Mouse (Mus musculus) common myeloid progenitor, adult 5-6 weeks (primary cell): Measurements from ENCODE around the gene Map2. TPM values are rescaled to one million over a fixed set of nuclear protein-coding genes. Genes with fewer than 3 reads are reported as not detected.

Experiments used
- ATAC-seq: replicated peaks from 2 replicates; pipeline ENCODE4 v1.8.0; 2016; ENCODE audit warnings: low read depth, mild to moderate bottlenecking, moderate TSS enrichment, inconsistent platforms; ENCODE audit not compliant: poor library complexity, severe bottlenecking
- total RNA-seq: library from RNA; stranded (forward); fragments of 200-1000, 187-1606 nt; gene quantifications from 2 replicates; pipeline ENCODE4 v1.2.3, GENCODE M21; 2017

Map2 gene
- total RNA-seq, 1 experiment from 2014 or later, result not detected

DNA sequence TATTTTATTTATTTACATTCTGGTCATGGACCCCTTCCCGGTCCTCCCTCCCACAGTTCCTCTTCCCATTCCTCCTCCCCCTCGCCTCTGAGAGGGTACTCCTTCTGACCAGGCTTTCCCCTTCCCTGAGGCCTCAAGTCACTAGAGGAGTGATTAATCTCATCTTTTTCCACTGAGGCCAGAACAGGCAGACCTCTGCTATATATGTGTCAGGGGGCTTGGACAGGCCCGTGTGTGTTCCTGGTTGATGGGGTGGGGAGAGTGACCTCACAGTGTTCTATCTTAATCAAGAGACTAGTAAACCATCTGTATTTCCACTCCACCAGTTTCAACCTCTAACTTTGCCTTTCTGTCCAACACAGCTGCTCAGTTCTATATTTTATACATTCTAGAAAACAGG is 107.4 kb downstream of the Map2 start:
- ATAC-seq, result no peak

DNA sequence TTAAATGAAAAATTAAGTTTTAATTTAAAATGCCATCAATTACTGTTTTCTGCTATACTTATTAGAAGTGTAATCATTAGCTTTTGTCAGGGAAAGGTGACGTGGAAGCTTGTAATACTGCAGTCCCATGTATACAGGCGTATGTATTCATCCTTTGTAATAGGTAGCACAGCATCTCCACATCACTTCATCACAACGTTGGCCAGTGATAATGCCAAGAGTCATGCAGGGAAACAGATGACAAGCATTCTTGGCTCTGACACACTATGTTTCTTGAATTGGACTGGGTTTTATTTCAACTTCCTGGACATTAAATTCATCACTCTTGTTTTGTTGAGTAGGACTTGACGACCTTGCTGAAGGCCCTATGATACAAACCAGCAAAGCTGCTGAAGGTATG is 113.9 kb downstream of the Map2 start:
- ATAC-seq, result no peak

DNA sequence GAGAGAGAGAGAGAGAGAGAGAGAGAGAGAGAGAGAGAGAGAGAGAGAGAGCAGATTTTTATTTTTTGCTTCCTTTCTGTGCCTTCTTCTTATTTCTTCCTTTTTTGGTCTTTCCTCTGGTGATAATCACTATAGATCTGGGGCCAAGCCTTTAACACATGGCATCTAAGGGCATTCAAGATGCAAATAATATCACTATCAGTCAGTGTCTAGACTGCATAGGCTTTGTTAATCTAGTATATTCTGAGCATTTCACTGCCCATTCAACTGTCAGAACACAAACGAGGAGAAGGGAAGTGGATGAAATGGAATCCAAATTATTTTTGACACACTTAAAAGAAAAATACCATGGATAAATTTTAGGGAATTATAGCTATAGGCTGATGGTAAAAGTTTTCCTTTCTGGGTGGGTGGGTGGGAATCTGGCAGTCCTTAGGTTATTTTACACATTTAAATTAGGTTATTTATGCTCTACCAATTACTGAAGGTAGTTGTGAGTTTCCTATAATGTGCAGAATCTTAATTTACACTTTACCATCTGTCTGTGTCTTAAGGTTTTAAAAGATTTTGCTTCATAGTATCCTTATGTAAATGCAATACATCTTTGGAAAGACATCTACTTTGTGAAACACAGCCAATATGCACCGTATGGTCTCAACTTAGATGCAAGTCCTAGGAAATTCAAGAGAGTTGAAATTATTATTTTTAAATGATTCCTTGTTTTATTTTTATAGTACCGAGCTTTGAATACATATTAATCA is 117.2 kb downstream of the Map2 start:
- ATAC-seq, result no peak

DNA sequence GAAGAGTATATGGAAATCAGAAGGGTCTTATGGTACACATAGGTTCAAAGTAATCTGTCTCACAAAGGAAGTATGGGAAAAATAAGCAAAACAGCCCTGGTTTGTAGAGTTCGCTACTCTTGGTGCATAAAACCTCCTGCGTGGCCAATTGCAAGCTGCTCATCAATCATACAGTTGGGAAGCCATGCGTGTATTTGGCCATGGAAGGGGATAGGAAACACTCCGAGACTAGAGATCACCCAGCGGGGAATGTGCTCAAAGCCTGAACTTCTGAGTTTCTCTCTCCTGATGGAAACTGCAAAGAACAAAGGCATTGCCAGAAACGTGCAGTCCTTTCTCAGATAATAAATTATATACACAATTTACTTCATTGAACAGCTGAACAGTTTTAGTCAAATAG is 124.3 kb downstream of the Map2 start:
- no peak for ATAC-seq

DNA sequence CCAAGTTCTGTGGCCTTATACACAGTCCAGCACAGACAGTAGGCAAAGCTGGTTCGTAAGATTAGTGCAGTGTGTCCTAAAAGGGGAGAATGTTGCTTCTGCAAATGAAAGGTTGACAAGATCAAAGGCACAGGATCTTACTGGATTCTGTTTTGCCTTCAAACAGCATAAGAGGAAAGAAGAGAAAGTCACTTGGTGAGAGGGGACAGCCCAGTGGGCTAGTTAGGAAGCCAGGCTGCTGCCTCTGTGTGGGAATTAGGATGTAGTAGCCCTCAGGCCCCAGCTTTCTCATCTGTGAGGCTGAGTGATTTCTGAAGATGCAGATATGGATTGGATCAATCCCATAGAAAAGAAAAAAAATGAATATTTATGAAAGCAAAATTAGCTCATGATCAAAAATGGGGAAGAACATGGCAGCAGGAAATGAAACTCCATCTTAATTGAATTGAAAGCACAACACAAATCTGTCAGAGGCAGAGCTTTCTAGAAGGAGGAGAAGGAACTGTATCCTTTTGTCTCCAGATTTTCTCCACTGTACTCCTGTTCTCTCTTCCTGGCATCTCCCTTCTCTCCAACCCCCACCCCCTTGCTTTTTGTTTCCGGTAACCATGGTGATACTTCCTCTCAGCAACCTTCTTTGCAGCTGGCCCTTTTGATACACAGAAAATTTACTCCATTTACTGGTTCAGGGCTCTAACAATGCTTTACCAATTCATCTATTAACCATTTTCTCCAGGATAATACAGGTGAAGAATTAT is 145.5 kb downstream of the Map2 start:
- ATAC-seq, result 0 out of 2 replicates have a peak, but pooled peaks have one; percentile 42

DNA sequence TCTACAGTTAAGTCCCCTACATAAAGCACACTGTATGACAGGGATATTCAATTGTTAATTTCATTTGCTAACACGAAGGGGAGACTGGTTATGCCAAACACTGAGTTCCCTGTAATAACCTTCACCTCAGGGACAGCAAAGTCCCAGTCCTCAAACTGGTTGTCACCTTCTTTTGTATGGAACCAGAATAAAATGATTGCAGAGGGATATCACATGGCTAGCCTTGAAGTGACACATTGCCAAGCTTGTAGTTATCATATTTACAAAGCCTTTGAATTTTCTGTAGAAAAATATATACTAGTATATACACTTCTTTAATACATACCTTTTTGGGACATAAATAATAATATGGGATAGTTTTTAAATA is 146.0 kb downstream of the Map2 start:
- ATAC-seq, result no peak

DNA sequence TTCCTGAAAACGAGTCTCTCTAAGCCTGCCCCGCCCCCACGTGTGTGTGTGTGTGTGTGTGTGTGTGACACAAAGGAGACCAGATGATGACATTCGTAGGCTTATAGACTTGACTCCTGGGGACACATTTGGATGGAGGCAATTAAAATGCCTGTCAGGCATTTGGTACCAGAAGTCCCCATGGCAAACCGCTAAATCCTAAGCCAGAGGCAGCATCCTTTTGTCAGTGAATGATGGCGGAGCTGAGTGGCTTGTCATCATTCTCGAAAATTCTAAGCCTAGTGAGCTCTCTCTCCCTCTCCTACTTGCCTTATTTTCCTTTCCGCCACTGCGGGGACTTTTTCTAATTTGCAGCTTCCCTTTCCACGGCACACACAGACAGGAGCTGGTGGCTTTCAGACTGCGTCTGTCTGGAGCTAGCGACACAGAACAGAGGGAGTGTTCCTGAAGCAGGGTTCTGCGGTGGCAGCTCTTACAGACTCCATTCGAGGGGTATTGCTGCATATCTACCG is 146.6 kb downstream of the Map2 start:
- no peak for ATAC-seq

DNA sequence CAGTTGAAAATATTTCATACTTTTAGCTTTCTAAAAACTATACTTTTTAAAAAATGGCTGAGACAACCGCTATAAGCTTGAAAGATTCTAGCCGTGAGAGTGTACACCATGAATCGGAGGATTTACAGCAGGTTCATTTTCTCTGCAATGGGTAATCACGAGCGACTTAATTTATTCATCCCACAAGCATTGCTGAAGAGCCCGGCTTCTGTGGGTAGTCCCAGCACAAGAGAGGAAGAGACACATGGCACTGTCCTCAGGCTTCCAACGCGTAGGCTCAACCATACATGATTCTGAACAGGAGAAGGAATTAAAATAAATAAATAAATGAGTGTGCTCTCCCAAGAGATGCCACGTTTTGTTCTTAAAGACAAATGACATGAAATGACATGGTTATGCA is 148.4 kb downstream of the Map2 start:
- no peak for ATAC-seq

DNA sequence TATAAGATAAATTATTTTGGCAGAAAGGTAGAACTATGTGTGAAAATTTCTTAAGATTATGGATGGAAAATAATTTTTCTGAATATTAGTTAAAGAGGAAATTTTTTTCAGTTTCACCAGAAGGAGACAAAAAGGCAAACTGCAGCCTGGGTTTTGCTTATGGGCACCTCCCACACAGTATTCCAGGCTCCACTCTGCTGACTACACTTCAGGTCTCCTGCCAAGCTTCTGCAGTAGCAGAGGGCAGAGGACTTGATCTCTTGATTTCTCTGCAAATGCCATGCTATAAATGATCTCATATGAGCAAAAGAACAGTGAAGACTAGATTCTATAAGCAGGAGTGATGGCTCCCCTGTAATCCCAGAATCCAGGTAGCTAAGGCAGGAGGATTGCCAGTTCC is 149.9 kb downstream of the Map2 start:
- no peak for ATAC-seq

DNA sequence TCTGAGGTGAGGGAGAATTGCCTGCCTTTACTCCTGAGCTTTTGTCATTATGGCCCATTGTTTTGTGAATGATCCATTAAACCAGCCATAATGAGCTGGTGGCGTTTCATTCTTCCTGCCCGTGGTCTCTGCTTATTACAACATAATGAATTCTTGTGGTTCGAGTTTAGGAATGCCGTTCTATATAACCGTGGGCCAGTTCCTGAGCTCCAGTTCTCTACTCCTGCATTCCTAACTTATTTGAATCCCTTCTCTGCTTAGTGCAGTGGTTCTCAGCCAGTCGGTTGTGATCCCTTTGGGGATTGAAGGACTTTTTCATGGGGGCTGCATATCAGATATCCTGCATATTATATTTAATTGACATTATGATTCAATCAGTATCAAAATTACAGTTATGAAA is 153.9 kb downstream of the Map2 start:
- no peak for ATAC-seq

DNA sequence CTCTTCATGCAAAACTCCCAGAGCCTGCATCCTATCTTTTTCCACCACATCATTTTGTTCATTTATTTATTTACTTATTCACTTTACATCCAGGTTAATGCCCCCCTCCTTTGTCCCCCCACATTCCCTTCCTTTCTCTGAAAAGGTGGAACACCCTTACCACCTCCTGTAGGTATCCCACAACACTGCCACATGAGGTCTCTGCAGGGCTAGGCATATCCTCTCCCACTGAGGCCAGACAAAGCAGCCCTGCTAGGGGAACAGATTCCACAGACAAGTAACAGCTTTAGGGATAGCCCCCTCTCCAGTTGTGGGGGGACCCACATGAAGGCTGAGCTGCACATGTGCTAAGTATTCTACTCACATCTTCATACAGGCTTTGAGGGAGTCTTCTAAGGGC is 154.5 kb downstream of the Map2 start:
- ATAC-seq, result no peak

DNA sequence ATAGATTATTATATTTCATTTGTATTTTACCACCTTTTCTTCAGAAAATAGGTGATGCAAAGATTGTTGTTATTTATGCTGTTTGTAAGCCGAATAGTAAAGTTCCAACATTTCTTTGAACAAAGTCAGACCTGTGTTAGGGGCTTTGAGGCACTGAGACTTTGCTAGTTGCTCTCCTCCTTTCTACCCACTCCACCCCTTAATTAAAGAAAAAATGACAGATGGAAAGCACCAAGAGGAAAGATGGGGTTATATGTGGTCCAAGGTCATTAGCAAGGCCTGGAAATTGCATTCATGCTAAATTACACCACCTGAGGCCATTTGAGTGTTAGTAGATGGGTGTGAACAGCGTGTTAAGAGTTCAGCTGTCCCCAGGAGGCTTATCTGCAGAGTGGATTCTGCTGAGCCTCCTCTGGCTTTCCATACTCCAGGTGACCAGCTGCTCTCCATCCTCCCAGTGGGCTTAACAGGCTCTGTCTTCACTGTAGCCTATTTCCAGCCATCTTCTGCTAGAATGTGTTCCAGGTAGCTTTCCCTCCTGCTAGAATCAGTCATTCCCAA is 160.7 kb downstream of the Map2 start:
- no peak for ATAC-seq

DNA sequence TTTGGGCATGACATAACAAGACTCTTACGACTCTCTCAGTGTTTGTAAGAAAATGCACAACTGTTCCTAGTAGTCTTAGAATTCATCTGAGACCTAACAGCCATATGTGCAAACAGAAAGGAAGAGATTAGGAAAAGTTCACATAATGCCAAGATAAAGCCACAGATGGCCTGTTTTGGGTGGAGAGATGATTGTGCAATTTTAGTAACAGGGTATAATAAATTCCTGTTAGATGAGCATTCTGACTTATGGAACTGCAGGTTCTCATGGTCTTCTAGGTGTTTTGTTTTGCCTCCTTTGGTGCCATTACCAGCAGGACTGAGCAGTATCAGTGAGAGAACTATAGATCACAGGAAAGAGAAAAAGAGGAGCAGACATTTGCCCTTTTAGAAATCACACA is 164.1 kb downstream of the Map2 start:
- ATAC-seq, result no peak

DNA sequence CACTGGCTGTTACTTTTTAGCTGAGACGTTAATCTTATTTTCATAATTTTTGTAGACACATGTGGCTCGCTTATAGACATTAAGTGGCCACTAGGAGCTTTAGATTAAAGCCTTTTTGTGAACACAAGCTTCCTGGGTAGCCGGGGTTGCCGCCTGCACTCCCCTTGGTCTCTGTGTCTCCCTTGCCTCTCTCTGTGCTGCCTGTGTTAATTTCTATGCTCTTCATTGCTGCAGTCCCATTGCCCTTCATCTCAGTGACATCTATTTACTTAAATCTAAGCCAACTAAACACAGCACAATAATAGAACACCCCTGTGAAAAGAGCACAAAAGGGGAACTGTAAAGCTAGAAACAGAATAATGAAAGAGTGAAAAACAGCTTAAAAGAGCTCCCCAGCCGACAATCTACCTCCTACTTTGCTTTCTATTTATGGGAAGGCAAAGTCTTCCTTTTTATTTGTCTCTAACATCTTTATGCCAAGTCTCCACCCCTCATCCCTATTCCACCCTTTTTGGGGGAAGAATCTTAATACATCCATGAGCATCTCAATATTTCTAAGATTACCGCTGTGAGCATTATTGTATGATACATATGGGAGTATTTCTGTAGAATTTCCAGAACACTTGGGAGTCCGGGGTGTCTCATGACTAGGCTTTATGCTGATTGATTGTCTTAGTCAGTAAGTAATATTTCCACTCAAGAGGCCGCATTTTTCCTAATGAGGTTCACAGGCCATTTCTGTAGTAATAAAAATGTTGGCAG is 173.5 kb downstream of the Map2 start:
- no peak for ATAC-seq

DNA sequence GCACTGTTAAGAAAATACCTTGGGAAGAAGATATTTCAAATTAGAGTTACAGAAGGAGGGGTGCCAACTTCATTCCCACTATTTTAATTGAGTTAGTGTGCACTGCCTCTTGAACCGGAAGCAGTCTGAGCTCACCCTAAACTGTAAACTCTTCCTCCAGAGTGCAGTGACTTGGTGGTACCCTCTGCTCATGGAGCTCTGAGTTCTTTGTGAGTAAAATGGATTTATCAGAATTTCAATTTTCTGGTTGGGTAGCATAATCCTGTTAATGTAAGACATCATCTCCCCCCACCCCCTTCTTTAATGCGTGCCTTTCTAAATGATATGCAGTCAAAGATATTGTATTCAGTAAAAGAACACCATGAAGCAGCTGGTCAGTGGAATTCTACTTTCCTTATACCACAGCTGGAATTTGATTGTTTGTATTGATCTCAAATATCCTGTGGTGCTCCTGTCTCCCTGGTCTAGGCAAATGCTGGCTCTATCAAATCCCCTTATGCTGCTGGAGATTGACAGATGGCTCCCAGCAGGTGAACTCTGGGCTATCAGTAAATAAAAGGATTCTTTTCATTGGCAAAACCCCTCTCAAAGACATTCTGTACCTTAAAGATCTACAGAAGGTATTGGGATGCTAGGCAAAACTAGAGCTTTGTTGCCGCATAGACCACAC is 174.2 kb downstream of the Map2 start:
- no peak for ATAC-seq

DNA sequence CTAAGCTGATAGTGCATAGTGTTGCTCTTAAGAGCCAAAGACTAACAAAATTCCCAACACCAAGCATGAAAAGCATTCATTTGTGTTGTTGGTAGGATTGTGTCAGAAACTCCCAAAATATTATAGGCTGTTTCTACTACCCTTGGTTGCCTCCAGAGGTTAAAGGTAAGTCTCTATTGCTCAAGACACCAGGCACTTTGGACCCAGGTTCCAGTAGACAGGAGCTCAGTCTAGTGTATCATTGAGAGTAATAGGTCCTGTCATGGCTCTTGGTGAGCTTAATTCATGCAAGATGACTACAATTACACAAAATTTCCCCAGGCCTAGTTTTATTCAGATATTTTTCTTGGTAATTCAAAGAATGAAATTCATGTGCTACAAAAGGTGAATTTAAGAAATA is 176.3 kb downstream of the Map2 start:
- ATAC-seq, result no peak

DNA sequence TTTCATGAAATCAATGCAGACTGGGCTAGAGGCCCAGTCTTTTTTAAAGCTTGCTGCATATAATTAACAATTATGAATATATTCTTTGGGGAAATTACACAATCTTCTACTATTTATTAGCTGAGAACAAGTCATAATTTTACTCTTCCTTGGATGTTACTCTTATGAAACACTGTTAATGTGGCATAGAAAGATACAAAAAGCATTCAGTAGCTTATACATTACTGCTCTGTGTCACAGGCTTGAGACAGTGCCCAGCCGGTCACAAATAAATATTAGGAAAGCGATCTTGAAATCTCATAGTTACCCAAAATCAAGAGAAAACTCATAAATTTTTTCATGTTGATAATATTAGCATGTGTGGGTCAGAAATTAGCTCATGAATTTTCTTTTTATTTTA is 186.7 kb downstream of the Map2 start:
- ATAC-seq, result no peak

DNA sequence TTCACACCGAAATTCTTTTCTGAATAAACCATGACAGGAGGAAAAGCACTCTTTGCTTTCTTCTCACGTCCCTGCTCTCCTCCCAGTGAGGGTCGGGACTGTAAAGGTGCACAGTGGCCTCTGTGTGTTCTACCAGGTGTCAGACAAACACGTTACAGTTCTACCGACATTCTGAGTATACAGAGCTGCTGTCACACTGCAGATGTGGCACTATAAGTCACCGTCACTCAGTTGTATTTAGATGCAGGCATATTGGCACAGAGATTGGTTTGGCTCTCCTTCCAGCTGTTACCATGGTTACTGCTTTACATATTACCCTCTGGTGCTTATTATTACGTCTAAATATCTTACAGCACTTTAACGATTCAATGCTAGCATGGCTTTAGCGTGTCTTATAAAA is 188.2 kb downstream of the Map2 start:
- ATAC-seq, result no peak

DNA sequence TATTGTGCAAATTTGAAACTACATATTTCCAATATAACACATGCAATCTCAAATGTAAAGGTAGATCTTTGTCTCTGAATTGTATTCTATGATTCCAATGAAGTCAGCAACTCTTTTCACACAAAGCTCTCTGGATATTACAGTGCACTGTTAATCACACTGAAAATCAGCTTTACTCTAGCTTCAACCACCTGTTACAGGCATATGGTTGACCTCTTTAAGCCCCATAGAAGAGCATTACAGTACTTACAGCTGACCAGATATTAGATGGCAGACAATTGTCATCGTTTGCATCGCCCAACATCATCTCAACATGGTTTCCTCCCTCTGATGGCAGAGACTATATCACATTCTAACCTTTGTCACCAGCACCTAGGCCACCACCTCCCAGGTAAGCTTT is 189.3 kb downstream of the Map2 start:
- no peak for ATAC-seq

DNA sequence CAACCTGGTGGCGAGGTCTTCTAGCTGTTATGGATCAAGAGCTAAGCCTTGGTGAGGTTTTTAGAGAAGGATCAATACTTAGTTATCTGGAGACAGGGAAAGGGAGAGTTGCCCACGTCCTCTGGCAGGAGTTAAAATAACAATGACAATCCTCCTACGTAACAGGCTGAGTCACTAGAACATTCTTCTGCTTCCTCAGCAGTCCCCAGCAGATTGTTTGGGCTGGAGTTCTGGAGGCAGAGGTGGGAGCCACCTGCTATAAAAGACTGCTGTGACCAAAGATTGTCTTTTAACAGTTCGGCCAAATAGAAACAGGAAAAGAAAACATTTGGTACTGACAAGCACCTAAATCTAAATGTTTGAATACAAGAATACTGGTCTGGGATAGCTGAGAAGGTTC is 190.5 kb downstream of the Map2 start:
- ATAC-seq, result no peak
